Mouse (Mus musculus) C2C12 (cell line): ENCODE results near the gene Chd9.

Experiments used
- CTCF ChIP-seq: IDR thresholded peaks from one replicate; pipeline ENCODE4 v1.5.1; 2011; ENCODE audit not compliant: control insufficient read depth, insufficient read depth, insufficient read length
- MYOG ChIP-seq: IDR thresholded peaks from one replicate; pipeline ENCODE4 v1.6.1; 2011; ENCODE audit not compliant: control insufficient read depth, insufficient read length; ENCODE audit errors: extremely low read depth

DNA sequence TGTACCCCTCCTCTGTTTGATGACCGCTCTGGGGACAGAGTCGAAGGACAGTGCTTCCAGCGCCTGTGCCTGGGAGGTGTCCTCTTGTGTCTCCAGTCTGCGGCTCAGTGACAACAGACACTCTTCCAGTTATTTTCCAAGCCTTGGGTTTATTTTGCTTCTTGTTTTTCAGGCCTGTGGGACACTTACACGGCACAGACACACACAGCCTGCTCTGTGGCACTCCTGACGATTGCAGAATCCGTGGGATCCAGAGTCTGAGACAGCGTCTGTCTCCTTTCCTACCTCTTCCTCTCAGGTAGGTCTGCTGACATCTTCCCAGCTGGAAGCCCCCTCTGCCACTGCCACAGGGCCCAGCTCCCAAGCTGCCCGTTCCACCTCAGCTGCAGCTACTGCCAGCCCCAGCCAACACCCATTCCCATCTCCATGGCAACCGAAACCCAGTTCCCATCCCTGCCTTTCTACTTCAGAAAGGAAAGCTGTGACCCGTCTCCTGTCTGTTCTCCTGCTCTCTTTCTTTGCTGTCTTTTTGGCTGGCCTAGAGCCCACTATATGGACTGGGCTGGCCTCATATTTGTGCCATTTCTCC is 21.4 kb downstream of the Chd9 start:
- TF ChIP-seq CTCF (no peak), MYOG (no peak)
